Mouse (Mus musculus) heart, postnatal 4 days (tissue): ENCODE results near the gene Hoxc6. TPM values are rescaled to one million over a fixed set of nuclear protein-coding genes. Genes with fewer than 3 reads are reported as not detected.

Source experiments
- DNase-seq: peaks from one replicate; pipeline ENCODE4 v3.0.0; 2021
- microRNA-seq, 2 experiments: library from miRNA; unstranded; fragments of <30 nt; microRNA quantifications; one replicate each; pipeline ENCODE4 v1.2.0; 2021 to 2022
- total RNA-seq, 2 experiments: library from RNA; stranded (reverse); gene quantifications; 2 replicates each; pipeline ENCODE4 v1.2.3; 2021

Hoxc6 gene
- total RNA-seq, 2 experiments from 2014 or later: 0.16 TPM; not detected in 1

- DNase-seq: no peak
Observed at GRCm38 (mm10) chr15:103040601-103041000, 42.5 kb downstream of the Hoxc6 start.

- DNase-seq: no peak
Observed at GRCm38 (mm10) chr15:103041613-103042012, 43.6 kb downstream of the Hoxc6 start.

GRCm38 (mm10) chr15:103042209-103042608 lies 44.2 kb downstream of the Hoxc6 start:
- DNase-seq: no peak

GRCm38 (mm10) chr15:103051670-103052069 lies 53.6 kb downstream of the Hoxc6 start:
- DNase-seq: no peak

DNA sequence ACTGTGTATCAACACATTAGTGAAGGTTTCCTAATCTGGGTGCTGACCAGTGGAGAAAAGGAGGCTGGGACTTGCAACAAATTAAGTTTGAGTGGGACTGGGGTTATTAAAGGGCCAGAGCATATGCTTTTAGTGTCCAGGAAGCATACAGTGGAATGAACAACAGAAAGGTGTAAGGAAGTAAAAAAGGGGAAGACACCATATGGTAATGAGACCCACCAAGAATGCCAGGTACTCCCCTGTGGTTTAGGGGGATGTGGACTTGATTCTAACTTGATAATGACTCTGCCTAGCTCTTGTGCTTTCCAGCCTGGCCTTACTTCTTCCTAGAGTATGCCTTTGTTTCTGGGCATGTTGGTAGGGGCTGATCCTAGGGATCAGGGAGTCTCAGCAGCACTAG lies 55.2 kb downstream of the Hoxc6 start:
- DNase-seq: no peak

- DNase-seq: no peak
Observed at GRCm38 (mm10) chr15:103056396-103056795, 58.3 kb downstream of the Hoxc6 start.

DNA sequence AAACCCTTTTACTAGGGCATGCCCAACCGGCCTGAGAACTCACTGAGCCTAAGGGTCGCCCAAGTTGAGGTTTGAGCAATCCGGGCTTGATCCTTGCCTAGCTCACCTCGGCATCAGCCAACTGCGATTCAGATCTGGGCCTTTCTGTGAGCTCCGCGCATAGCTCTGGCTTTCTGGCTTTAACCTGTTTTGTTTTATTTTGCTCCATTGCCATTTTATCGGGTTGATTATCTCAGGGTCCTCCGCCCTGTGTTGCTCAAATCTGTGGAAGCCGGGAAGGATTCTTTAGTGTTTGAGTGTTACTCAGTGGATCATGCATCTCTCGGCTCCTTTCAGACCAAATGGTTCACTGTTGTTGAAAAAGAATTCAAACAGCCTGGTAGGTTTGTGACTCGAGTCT lies 60.7 kb downstream of the Hoxc6 start:
- no peak for DNase-seq

DNA sequence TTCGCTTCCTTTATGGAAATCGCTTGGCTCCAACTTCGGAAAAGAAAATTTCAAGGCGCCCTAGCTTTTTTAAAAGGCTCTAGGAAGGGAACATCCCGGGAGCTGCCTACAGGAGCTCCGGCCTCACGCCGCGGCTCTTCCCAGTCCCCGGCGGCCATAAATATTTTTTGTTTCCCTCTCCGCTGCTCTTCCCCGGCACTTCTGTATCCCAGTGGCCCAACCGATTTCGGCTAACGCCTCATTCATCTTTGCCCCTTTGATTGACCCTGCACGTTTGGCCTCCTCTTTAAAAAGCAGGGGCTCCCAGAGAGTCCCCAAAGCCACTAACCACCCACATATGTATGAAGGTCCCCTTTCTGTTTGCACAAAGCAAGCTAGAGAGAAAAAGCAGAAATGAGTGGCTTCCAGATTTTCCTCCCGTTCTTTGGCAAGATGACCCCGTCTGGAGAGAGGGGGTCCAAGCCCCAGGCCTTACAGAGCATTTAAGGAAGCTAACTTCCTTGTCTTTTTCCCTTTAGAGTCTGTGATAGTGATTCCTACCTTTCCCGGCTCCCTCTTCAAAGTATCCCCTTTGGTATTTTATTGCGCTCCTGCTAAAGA lies 61.4 kb downstream of the Hoxc6 start:
- DNase-seq: no peak

DNA sequence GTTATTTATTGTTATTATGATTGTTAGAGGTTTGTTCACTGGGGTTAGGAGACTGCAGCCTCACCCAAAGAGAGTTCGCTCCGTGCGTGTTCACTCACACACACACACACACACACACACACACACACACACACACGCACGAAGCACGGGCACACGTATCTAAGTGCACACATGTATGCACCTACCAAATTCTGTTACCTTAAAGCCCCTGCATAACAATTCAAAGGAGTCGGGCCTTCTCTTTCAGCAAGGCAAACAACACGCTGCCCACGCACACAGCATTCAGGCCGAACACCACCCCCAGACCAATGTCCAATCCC lies 61.9 kb downstream of the Hoxc6 start:
- no peak for DNase-seq

GRCm38 (mm10) chr15:103060341-103061130 lies 62.5 kb downstream of the Hoxc6 start:
- DNase-seq: no peak

DNA sequence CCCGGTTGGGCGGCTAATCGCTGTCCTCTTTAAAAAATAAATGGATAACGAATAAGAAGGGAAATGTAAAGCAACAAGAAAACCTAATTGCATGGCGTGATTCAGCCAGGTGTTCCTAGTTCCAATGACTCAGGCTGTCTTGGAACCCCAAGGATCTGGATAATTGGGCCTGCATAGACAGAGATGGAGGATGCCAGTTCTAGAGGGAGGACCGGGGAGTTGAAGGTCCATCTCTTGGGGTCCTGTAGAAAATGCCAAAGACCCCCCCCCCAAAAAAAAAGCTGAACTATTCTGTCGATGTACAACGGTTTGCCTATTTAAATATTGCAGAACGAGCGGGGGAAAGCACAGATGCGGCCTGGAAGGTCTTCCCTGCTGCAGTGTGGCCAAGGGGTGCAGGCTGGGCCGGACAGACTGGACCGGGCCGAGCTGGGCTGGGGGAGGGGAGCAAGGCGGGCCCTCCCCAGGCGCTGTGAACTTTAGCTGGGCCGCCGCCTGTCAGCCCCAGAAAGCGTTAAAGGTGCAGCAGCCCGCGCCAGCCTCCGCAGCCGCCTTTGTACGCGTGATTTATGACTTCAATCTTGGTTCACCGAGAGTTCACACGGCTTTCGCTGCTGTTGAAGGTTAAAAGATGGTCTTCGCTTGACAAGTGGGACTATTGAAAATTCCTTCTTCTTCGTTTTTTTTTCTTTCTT lies 63.2 kb downstream of the Hoxc6 start:
- no peak for DNase-seq

Small RNA genes lying within 50 kb of the gene (microRNA-seq; reads per million reads assigned to microRNA genes)
- gene Mir196a-2 (0.35 to 2.2 reads per million in 2 experiments), gene Mir615 (7.3 to 44.0 reads per million in 2 experiments)

Other genes with a start within 250 kb of the Hoxc6 start
- not detected for gene Hoxc13, start 77.2 kb upstream of the Hoxc6 start, total RNA-seq
- not detected for gene Hoxc12, start 61.5 kb upstream of the Hoxc6 start, total RNA-seq
- gene Hoxc11, start 43.8 kb upstream of the Hoxc6 start, total RNA-seq: not detected
- not detected for gene Hoxc10, start 31.5 kb upstream of the Hoxc6 start, total RNA-seq
- gene Hoxc5, start 30.8 kb upstream of the Hoxc6 start, total RNA-seq: not detected
- gene Hoxc9, start 21.8 kb upstream of the Hoxc6 start, total RNA-seq: not detected
- gene Hoxc8, start 7.7 kb upstream of the Hoxc6 start, total RNA-seq: not detected
- gene Hoxc4, start 20.7 kb downstream of the Hoxc6 start, total RNA-seq: under 1 TPM in 1 of 2 experiments, not detected in 1; 0.14 TPM
- gene Smug1, start 168.8 kb downstream of the Hoxc6 start, total RNA-seq: 10 to 100 TPM; 12.7 to 14.1 TPM
- 100 to 1,000 TPM; 146 TPM for gene Cbx5, start 241.6 kb downstream of the Hoxc6 start, total RNA-seq
- gene Hnrnpa1, start 242.2 kb downstream of the Hoxc6 start, total RNA-seq: 100 to 1,000 TPM; 408 to 415 TPM